Mouse (Mus musculus) T-cell, adult 66 days (primary cell): Measurements from ENCODE around the gene Vmn2r106. TPM values are rescaled to one million over a fixed set of nuclear protein-coding genes. Genes with fewer than 3 reads are reported as not detected.

Experiments
- total RNA-seq, 2 experiments: library from RNA; stranded (reverse); gene quantifications; 3 replicates in 1 of 2; 4 replicates in 1 of 2; pipeline ENCODE4 v1.2.4; 2023

The Vmn2r106 gene
- not detected for total RNA-seq

GRCm38 (mm10) chr17:20285453-20285852 is at the start of gene Vmn2r106:
Gene Vmn2r106 (minus strand): TSS chr17:20285553.

GRCm38 (mm10) chr17:20234952-20235351 is 50.4 kb downstream of the Vmn2r106 start, which contains the start of gene Vmn2r105:
Gene Vmn2r105 (minus strand): TSS chr17:20235052.

Other genes with a start within 250 kb of the Vmn2r106 start
- not detected for gene Vmn2r104, start 237.2 kb downstream of the Vmn2r106 start, total RNA-seq
- not detected for gene Fpr-rs7, start 171.3 kb downstream of the Vmn2r106 start, total RNA-seq
- not detected for gene Fpr-rs6, start 102.5 kb downstream of the Vmn2r106 start, total RNA-seq
- gene Vmn2r105, start 50.5 kb downstream of the Vmn2r106 start, total RNA-seq, result not detected
- gene Vmn2r107, start 59.7 kb upstream of the Vmn2r106 start, total RNA-seq, result not detected
- gene Vmn1r224, start 128.6 kb upstream of the Vmn2r106 start, total RNA-seq, result not detected
- gene Vmn2r108, start 195.8 kb upstream of the Vmn2r106 start, total RNA-seq, result under 1 TPM in 1 of 2 experiments, not detected in 1; 0.12 TPM
- gene Vmn1r225, start 212.6 kb upstream of the Vmn2r106 start, total RNA-seq, result not detected